Mouse (Mus musculus): ENCODE measurements around the gene Ins2. TPM values are rescaled to one million over a fixed set of nuclear protein-coding genes. Genes with fewer than 3 reads are reported as not detected.

Ins2 gene
- polyA plus RNA-seq, 1 experiment from 2014 or later, result 420 TPM

- Histone ChIP-seq H3K4me3 (replicated peaks; ENCODE audit: low read length) (no peak overlapping the region), H3K4me2 (ENCODE audit: low read depth, low read length) (no peak overlapping the region), H3K4me1 (ENCODE audit: control insufficient read depth, insufficient read depth, low read length) (no peaks in the 10 kb centered on the region), H3K9ac (ENCODE audit: low read length) (no peak overlapping the region), H3K36me3 (ENCODE audit: control insufficient read depth, insufficient read depth, low read length) (no peaks in the 10 kb centered on the region), H3K27ac (ENCODE audit: low read length) (no peak overlapping the region), H3K27me3 (ENCODE audit: control insufficient read depth, insufficient read depth, low read length) (no peaks in the 10 kb centered on the region), H3K9me3 (replicated peaks; ENCODE audit: control insufficient read depth, low read length) (no peaks in the 10 kb centered on the region)
- 60% methylated on average over 5 of the region's 5 CpGs for WGBS
- no peak for ATAC-seq (ENCODE audit: insufficient read depth, low FRiP score)
These were observed 43.8 kb downstream of the Ins2 start for GRCm38 (mm10) chr7:142699334-142699860.

DNA sequence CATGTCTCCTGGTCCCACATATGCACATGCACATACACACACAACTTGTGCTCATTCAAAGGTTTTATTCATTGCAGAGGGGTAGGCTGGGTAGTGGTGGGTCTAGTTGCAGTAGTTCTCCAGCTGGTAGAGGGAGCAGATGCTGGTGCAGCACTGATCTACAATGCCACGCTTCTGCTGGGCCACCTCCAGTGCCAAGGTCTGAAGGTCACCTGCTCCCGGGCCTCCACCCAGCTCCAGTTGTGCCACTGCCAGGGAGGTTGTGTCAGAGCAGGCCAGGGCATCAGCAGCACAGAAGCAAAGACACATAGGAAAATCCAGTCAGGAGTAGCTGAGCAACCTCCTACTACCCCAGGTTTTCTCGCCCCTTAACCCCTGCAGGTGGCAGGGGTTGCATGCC, 64.6 kb downstream of the Ins2 start:
- Histone ChIP-seq H3K27me3 (ENCODE audit: control insufficient read depth, insufficient read depth, low read length) (no peaks in the 10 kb centered on the region), H3K9me3 (replicated peaks; ENCODE audit: control insufficient read depth, low read length) (no peaks in the 10 kb centered on the region), H3K4me2 (ENCODE audit: low read depth, low read length) (no peak overlapping the region), H3K9ac (ENCODE audit: low read length) (no peak overlapping the region), H3K4me1 (ENCODE audit: control insufficient read depth, insufficient read depth, low read length) (no peaks in the 10 kb centered on the region), H3K27ac (ENCODE audit: low read length) (no peak overlapping the region), H3K36me3 (ENCODE audit: control insufficient read depth, insufficient read depth, low read length) (no peaks in the 10 kb centered on the region), H3K4me3 (replicated peaks; ENCODE audit: low read length) (no peak overlapping the region)
- ATAC-seq (ENCODE audit: insufficient read depth, low FRiP score), result no peak
- 73% methylated on average over 3 of the region's 3 CpGs for WGBS

DNA sequence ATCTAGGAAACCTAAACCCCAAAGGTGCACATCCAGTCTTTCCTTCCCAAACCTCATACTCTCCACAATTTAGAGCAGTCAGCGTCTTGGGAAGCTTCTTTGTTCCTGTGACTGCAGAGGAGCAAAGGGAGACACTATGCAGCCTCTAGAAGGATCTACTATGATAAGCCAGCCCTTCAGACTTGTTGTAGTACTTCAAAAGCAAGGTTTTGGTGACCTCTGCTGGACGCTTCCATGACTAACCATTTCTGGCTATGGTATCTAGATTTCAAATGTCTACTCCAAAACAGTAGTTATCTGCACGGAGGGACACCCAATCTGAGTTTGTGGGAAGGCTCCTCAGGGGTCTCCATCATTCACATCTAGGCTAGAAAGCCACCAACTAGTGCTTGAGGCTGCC, 67.5 kb downstream of the Ins2 start:
- no peak overlapping the region for H3K4me3 ChIP-seq (replicated peaks; ENCODE audit: low read length)
- H3K4me2 ChIP-seq (ENCODE audit: low read depth, low read length), result no peak overlapping the region
- 0 out of 2 replicates have a peak, but pooled peaks have one; percentile 41 for ATAC-seq (ENCODE audit: insufficient read depth, low FRiP score)
- H3K36me3 ChIP-seq (ENCODE audit: control insufficient read depth, insufficient read depth, low read length), result no peaks in the 10 kb centered on the region; the same call in 1 of the 2 replicates
- no peaks in the 10 kb centered on the region for H3K27me3 ChIP-seq (ENCODE audit: control insufficient read depth, insufficient read depth, low read length)
- no peak overlapping the region for H3K9ac ChIP-seq (ENCODE audit: low read length)
- no peak overlapping the region for H3K27ac ChIP-seq (ENCODE audit: low read length)
- 4% methylated on average over 3 of the region's 3 CpGs for WGBS
- peaks cover 10% of the 10 kb centered on the region for H3K9me3 ChIP-seq (replicated peaks; ENCODE audit: control insufficient read depth, low read length)
- H3K4me1 ChIP-seq (ENCODE audit: control insufficient read depth, insufficient read depth, low read length), result no peaks in the 10 kb centered on the region

- Histone ChIP-seq H3K27ac (ENCODE audit: low read length) (no peak overlapping the region), H3K36me3 (ENCODE audit: control insufficient read depth, insufficient read depth, low read length) (no peaks in the 10 kb centered on the region; the same call in 1 of the 2 replicates), H3K27me3 (ENCODE audit: control insufficient read depth, insufficient read depth, low read length) (no peaks in the 10 kb centered on the region), H3K4me2 (ENCODE audit: low read depth, low read length) (no peak overlapping the region), H3K9ac (ENCODE audit: low read length) (0 out of 2 replicates have a peak overlapping the region, but pooled peaks have one; percentile 13), H3K9me3 (replicated peaks; ENCODE audit: control insufficient read depth, low read length) (peaks cover 14% of the 10 kb centered on the region), H3K4me3 (replicated peaks; ENCODE audit: low read length) (no peak overlapping the region), H3K4me1 (ENCODE audit: control insufficient read depth, insufficient read depth, low read length) (no peaks in the 10 kb centered on the region)
- ATAC-seq (ENCODE audit: insufficient read depth, low FRiP score), result no peak
- WGBS, result 63% methylated on average over 6 of the region's 6 CpGs
These were observed 68.0 kb downstream of the Ins2 start for GRCm38 (mm10) chr7:142675141-142675540.

DNA sequence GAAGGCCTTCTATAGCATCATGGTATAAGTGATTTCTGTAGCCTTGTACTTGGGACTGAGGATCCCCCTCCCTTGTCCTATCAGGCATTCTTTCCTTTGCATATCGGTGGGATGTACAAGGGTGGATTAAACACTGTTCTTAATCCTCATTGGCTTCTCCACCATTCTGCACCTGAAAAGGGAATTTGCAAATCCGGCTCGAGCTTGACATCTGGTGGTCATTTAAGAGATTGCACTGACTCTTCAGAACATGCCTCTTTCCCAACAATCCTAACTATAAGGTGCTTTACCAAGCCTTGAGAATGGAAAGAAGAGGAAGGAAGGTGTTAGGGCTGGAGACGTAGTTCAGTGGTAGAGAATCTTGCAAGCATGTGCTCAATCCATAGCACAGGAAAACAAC, 71.1 kb downstream of the Ins2 start:
- Histone ChIP-seq H3K4me3 (replicated peaks; ENCODE audit: low read length) (no peak overlapping the region), H3K4me2 (ENCODE audit: low read depth, low read length) (no peak overlapping the region), H3K27ac (ENCODE audit: low read length) (no peak overlapping the region), H3K4me1 (ENCODE audit: control insufficient read depth, insufficient read depth, low read length) (no peaks in the 10 kb centered on the region), H3K36me3 (ENCODE audit: control insufficient read depth, insufficient read depth, low read length) (peaks cover 7% of the 10 kb centered on the region; the same call in 1 of the 2 replicates), H3K27me3 (ENCODE audit: control insufficient read depth, insufficient read depth, low read length) (no peaks in the 10 kb centered on the region), H3K9me3 (replicated peaks; ENCODE audit: control insufficient read depth, low read length) (peaks cover 26% of the 10 kb centered on the region), H3K9ac (ENCODE audit: low read length) (no peak overlapping the region)
- ATAC-seq (ENCODE audit: insufficient read depth, low FRiP score), result no peak
- 11% methylated on average over 4 of the region's 4 CpGs for WGBS

DNA sequence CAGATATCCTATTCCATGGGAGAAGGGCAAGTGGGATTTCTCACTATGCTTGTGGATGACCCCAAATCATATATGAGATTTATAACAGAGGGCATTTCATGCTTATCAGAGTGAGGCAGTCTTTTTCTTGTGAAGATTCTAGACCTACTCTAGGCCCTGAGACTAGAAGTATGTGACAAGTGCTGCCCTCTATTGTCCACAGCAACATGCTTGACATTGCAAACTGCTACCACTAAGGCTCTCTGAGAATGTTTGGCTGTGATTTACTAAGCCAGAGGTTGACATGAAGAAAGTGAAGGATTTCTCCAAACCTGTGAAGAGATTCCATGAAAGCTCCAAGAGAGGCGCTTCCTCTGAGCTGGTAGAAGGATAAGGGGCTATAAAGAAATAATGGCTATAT, 72.1 kb downstream of the Ins2 start:
- no peak for ATAC-seq (ENCODE audit: insufficient read depth, low FRiP score)
- Histone ChIP-seq H3K4me3 (replicated peaks; ENCODE audit: low read length) (no peak overlapping the region), H3K4me2 (ENCODE audit: low read depth, low read length) (no peak overlapping the region), H3K36me3 (ENCODE audit: control insufficient read depth, insufficient read depth, low read length) (peaks cover 7% of the 10 kb centered on the region; the same call in 1 of the 2 replicates), H3K4me1 (ENCODE audit: control insufficient read depth, insufficient read depth, low read length) (no peaks in the 10 kb centered on the region), H3K9me3 (replicated peaks; ENCODE audit: control insufficient read depth, low read length) (peaks cover 26% of the 10 kb centered on the region), H3K27me3 (ENCODE audit: control insufficient read depth, insufficient read depth, low read length) (peaks cover 7% of the 10 kb centered on the region), H3K9ac (ENCODE audit: low read length) (no peak overlapping the region), H3K27ac (ENCODE audit: low read length) (no peak overlapping the region)
- 97% methylated on average over 1 of the region's 1 CpGs for WGBS

DNA sequence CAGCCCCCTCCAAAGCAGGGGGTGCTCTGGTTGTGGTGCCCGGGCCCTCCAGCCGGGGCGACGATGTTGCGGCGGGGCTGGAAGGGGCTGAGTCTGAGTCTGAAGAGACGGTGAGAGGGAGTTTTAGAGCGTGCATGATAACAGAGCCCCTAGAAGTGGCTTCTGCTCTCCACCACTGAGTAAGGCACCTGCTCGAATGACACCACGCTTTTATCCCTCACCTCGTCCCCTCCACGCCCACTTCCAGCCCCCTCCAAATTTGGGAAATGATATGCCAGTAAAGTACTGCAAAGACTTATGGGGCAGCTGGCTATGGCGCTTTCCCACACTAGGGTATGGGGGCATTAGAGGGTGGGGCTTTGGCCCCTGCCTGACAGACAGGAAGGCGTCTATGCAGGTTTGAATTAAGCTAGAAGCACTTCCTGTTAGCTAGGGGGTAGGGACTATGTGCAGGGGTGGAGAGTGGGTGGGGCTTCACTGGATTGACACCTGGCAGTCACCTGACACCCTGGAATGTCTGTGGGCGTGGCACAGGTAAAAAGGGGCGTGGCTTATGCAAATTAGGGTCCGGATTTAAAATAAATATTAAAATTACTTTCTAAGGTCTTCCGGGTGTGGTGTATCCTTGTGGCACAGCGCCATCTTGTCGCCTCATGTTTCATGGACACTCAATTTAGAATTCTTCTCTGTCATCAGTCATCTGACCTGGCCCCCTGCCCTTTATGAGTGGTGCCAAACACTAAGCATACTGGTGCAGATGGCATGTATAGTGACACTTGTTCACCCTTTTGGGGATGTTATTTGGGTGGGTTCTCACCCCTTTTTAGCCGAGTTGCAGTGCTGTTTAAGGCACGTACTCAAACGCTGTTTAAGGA, 73.2 kb downstream of the Ins2 start, which contains the start of gene Gm49394:
Gm49394 (minus strand) TSS at position 192 of the 875 bp plus-strand sequence.
- Histone ChIP-seq H3K4me3 (replicated peaks; ENCODE audit: low read length) (no peak within 1 kb of the TSS), H3K9ac (ENCODE audit: low read length) (no peak within 1 kb of the TSS), H3K36me3 (ENCODE audit: control insufficient read depth, insufficient read depth, low read length) (peaks cover 7% of the 10 kb centered on the region; the same call in 1 of the 2 replicates), H3K4me2 (ENCODE audit: low read depth, low read length) (no peak within 1 kb of the TSS), H3K27me3 (ENCODE audit: control insufficient read depth, insufficient read depth, low read length) (peaks cover 17% of the 10 kb centered on the region), H3K4me1 (ENCODE audit: control insufficient read depth, insufficient read depth, low read length) (no peaks in the 10 kb centered on the region), H3K9me3 (replicated peaks; ENCODE audit: control insufficient read depth, low read length) (peaks cover 26% of the 10 kb centered on the region), H3K27ac (ENCODE audit: low read length) (no peak within 1 kb of the TSS)
- WGBS, result 81% methylated on average over 23 of the region's 23 CpGs
- ATAC-seq (ENCODE audit: insufficient read depth, low FRiP score), result no peak

- no peak for ATAC-seq (ENCODE audit: insufficient read depth, low FRiP score)
- Histone ChIP-seq H3K27ac (ENCODE audit: low read length) (no peak overlapping the region), H3K4me1 (ENCODE audit: control insufficient read depth, insufficient read depth, low read length) (no peaks in the 10 kb centered on the region), H3K4me3 (replicated peaks; ENCODE audit: low read length) (no peak overlapping the region), H3K9ac (ENCODE audit: low read length) (no peak overlapping the region), H3K4me2 (ENCODE audit: low read depth, low read length) (no peak overlapping the region), H3K27me3 (ENCODE audit: control insufficient read depth, insufficient read depth, low read length) (peaks cover 34% of the 10 kb centered on the region), H3K9me3 (replicated peaks; ENCODE audit: control insufficient read depth, low read length) (peaks cover 26% of the 10 kb centered on the region), H3K36me3 (ENCODE audit: control insufficient read depth, insufficient read depth, low read length) (peaks cover 7% of the 10 kb centered on the region; the same call in 1 of the 2 replicates)
- 85% methylated on average over 1 of the region's 1 CpGs for WGBS
These were observed 74.9 kb downstream of the Ins2 start for GRCm38 (mm10) chr7:142668328-142668727.

GRCm38 (mm10) chr7:142667521-142667920, 75.7 kb downstream of the Ins2 start:
- 91% methylated on average over 18 of the region's 18 CpGs for WGBS
- Histone ChIP-seq H3K9me3 (replicated peaks; ENCODE audit: control insufficient read depth, low read length) (peaks cover 26% of the 10 kb centered on the region), H3K4me3 (replicated peaks; ENCODE audit: low read length) (no peak overlapping the region), H3K27ac (ENCODE audit: low read length) (no peak overlapping the region), H3K4me1 (ENCODE audit: control insufficient read depth, insufficient read depth, low read length) (no peaks in the 10 kb centered on the region), H3K9ac (ENCODE audit: low read length) (no peak overlapping the region), H3K4me2 (ENCODE audit: low read depth, low read length) (no peak overlapping the region), H3K27me3 (ENCODE audit: control insufficient read depth, insufficient read depth, low read length) (peaks cover 41% of the 10 kb centered on the region), H3K36me3 (ENCODE audit: control insufficient read depth, insufficient read depth, low read length) (peaks cover 7% of the 10 kb centered on the region; the same call in 1 of the 2 replicates)
- ATAC-seq (ENCODE audit: insufficient read depth, low FRiP score), result no peak

Data from stomach, embryonic 16.5 days (tissue).